In the genomic region with DNA sequence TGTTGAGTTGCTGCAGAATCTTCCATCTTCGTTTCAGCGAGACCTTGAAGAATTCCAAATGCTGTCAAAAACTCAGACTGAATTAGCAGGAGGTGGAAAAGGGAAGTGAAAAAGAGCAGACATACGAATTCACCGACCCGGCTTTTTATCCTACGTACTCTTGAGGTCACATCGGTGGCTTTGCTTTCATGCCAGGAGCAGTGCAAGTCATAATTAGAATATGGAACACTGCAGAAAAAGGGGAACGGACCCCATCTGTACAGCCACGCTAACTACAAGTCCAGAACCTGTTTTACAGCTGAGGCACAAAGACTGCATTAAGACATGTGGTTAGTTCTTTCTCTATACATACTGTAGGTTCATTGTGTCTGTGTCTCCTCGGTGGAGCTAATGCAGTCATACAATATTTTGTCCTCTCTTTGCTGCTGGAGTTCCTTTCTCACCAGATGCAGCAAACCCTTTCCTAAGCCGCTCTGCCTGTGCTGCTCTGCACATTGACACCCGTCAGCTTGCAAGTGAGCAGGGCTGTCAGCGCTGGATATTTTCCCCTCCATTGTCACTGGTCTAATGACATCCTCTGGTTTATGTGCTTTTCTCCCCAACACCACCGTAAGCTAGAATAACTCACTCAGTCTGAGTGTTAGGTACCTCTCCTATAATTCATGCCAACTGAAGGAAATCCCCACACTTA, we compare ENCODE assay signal across 22 mouse cellular contexts.
DNase-seq lines count a peak whose midpoint lies in the region; ATAC-seq and TF ChIP-seq lines count a peak whose summit lies in the region.
"Had no signal": no experiment of that assay in that cellular context is flagged by ENCODE, and none has a peak within 500 bp of the region (broad histone marks: within the 10 kb centered on the region; RNA-seq: fewer than 3 reads in every experiment).

No protein-coding gene starts in this region.

- DNase-seq in heart, adult 9 months (ENCODE audit: low spot score in 2 of 2): no peak
- peak; percentile 28 for DNase-seq in brain, embryonic 14.5 days (ENCODE audit: low read depth)
- peak; percentile 35 for DNase-seq in forelimb bud, embryonic 11.5 days (ENCODE audit: low read depth, low spot score)
- DNase-seq in limb, embryonic 14.5 days (ENCODE audit: low spot score): no peak
- no peak for DNase-seq in left cerebral cortex, postnatal 25 days (ENCODE audit: low spot score in 2 of 2)
- DNase-seq in kidney, adult 11 months: no peak
- DNase-seq: adrenal gland, adult 8-10 months; cerebellum, adult 11 months; cerebellum, postnatal 10 days; kidney, adult 9 months; kidney, postnatal 36 days; layer of hippocampus, adult 9-11 months; lung, postnatal 14 days; right cerebral cortex, adult 18-20 months; thymus, postnatal 36 days had no signal

- H3K27me3 ChIP-seq in heart, embryonic 14.5 days (ENCODE audit: control insufficient read depth, insufficient read depth, low read length): no peaks in the 10 kb centered on the region
- no peaks in the 10 kb centered on the region for H3K27me3 ChIP-seq in limb, embryonic 14.5 days (ENCODE audit: control insufficient read depth, insufficient read depth, low read length)
- H3K27me3 ChIP-seq: forebrain, embryonic 12.5 days; limb, embryonic 15.5 days; liver, embryonic 15.5 days had no signal

- intact Hi-C loops in left cerebral cortex, postnatal 25 days (cut with DNase I): no loop called here

- TF ChIP-seq CTCF in brain, embryonic 14.5 days (IDR thresholded peaks at IDR 0.05; ENCODE audit: borderline replicate concordance, extremely low read depth, insufficient read depth, insufficient read length): no peak

- no peak for ATAC-seq in heart, embryonic 14.5 days (ENCODE audit: insufficient number of reproducible peaks, insufficient read depth, low FRiP score, low read depth)
- no peak for ATAC-seq in limb, embryonic 14.5 days (ENCODE audit: low FRiP score, low read depth)
- ATAC-seq: Patski had no signal

- H3K4me2 ChIP-seq in heart, embryonic 14.5 days (ENCODE audit: low read length): peak overlapping the region; percentile 6; the same call in 1 of the 2 replicates
- peak overlapping the region; percentile 14; the same call in 1 of the 2 replicates for H3K4me2 ChIP-seq in limb, embryonic 14.5 days (replicated peaks; ENCODE audit: low read depth, low read length, severe bottlenecking)
- H3K4me2 ChIP-seq: forebrain, embryonic 12.5 days; hindbrain, embryonic 14.5 days; limb, embryonic 15.5 days; liver, embryonic 15.5 days had no signal

- TF ChIP-seq POLR2A in brain, embryonic 14.5 days (IDR thresholded peaks at IDR 0.05; ENCODE audit: borderline replicate concordance, extremely low read depth, insufficient read depth, insufficient read length, poor library complexity, severe bottlenecking): no peak
- no peak for TF ChIP-seq POLR2A in limb, embryonic 14.5 days (IDR thresholded peaks at IDR 0.05; ENCODE audit: borderline replicate concordance, extremely low read depth, insufficient read depth, insufficient read length)

- H3K27ac ChIP-seq in heart, embryonic 14.5 days (replicated peaks in 1 of 2; ENCODE audit: control insufficient read depth in 1 of 2, insufficient read depth in 1 of 2, low read depth in 2 of 2, low read length in 2 of 2): no peak overlapping the region
- H3K27ac ChIP-seq in limb, embryonic 14.5 days (replicated peaks; ENCODE audit: low read depth, low read length): no peak overlapping the region
- H3K27ac ChIP-seq: forebrain, embryonic 12.5 days; hindbrain, embryonic 14.5 days; left cerebral cortex, adult 2 months; limb, embryonic 15.5 days; liver, embryonic 15.5 days had no signal

- H3K9me3 ChIP-seq in heart, embryonic 14.5 days (ENCODE audit: control insufficient read depth, low read length): no peaks in the 10 kb centered on the region
- H3K9me3 ChIP-seq in limb, embryonic 14.5 days (ENCODE audit: control insufficient read depth, low read length): no peaks in the 10 kb centered on the region
- H3K9me3 ChIP-seq: forebrain, embryonic 12.5 days; limb, embryonic 15.5 days; liver, embryonic 15.5 days had no signal

- peaks cover 0 to 6% of the 10 kb centered on the region in 2 experiments; a peak in 2 of 4 replicates for H3K4me1 ChIP-seq in heart, embryonic 14.5 days (ENCODE audit: control insufficient read depth in 2 of 2, insufficient read depth in 2 of 2, low read length in 2 of 2)
- H3K4me1 ChIP-seq in limb, embryonic 14.5 days (ENCODE audit: control insufficient read depth, insufficient read depth, low read length): peaks cover 8% of the 10 kb centered on the region; the same call in 1 of the 2 replicates
- H3K4me1 ChIP-seq: forebrain, embryonic 12.5 days; liver, embryonic 15.5 days had no signal

- no peaks in the 10 kb centered on the region for H3K36me3 ChIP-seq in heart, embryonic 14.5 days (ENCODE audit: control insufficient read depth, insufficient read depth, low read length)
- H3K36me3 ChIP-seq in limb, embryonic 14.5 days (ENCODE audit: control insufficient read depth, insufficient read depth, low read length): no peaks in the 10 kb centered on the region
- H3K36me3 ChIP-seq: forebrain, embryonic 12.5 days; limb, embryonic 15.5 days; liver, embryonic 15.5 days had no signal

- no peak overlapping the region for H3K9ac ChIP-seq in heart, embryonic 14.5 days (ENCODE audit: low read length)
- 0 out of 2 replicates have a peak overlapping the region, but pooled peaks have one; percentile 12 for H3K9ac ChIP-seq in limb, embryonic 14.5 days (ENCODE audit: low read depth, low read length, severe bottlenecking)
- H3K9ac ChIP-seq: forebrain, embryonic 12.5 days; hindbrain, embryonic 14.5 days; limb, embryonic 15.5 days; liver, embryonic 15.5 days had no signal

- H3K4me3 ChIP-seq in heart, embryonic 14.5 days (ENCODE audit: control insufficient read depth in 1 of 2, insufficient read depth in 1 of 2, low read depth in 1 of 2, low read length in 2 of 2): no peak overlapping the region
- H3K4me3 ChIP-seq in limb, embryonic 14.5 days (replicated peaks; ENCODE audit: low read length): no peak overlapping the region
- H3K4me3 ChIP-seq: forebrain, embryonic 12.5 days; left cerebral cortex, adult 2 months; limb, embryonic 15.5 days; liver, embryonic 15.5 days had no signal

- WGBS in heart, embryonic 14.5 days: 56% methylated on average over 14 of the region's 14 CpGs
- 49% methylated on average over 14 of the region's 14 CpGs for WGBS in limb, embryonic 14.5 days

Comparison
In these comparisons a context has a peak if more than half of its experiments do, and no peak if none do; other contexts are left out.
1. DNase-seq: peak in brain, embryonic 14.5 days (single experiment) and forelimb bud, embryonic 11.5 days (single experiment); none in heart, adult 9 months (0 of 2), limb, embryonic 14.5 days (single experiment), left cerebral cortex, postnatal 25 days (0 of 2) and kidney, adult 11 months (single experiment).